Mouse (Mus musculus) hindbrain, embryonic 11.5 days (tissue): ENCODE data around the gene Washc4. TPM values are rescaled to one million over a fixed set of nuclear protein-coding genes. Genes with fewer than 3 reads are reported as not detected.

Experiments used
- ATAC-seq: fragments of 200-750 bp; cut with Nextera tagmentation; 2 replicates; pipeline ENCODE4 v1.8.0; 2017; ENCODE audit warnings: mild to moderate bottlenecking, moderate TSS enrichment, moderate library complexity; ENCODE audit not compliant: low FRiP score
- DNase-seq: peaks from one replicate; pipeline ENCODE4 v3.0.0-alpha.2; 2015; ENCODE audit warnings: low spot score
- H3K27ac ChIP-seq: fragments of 300-500 bp; sonication (generic); 2 replicates; pipeline ENCODE4 v1.5.1; 2014; ENCODE audit warnings: mild to moderate bottlenecking, low read depth, low read length
- H3K27me3 ChIP-seq: fragments of 300-500 bp; sonication (generic); 2 replicates; pipeline ENCODE4 v1.6.1; 2014; ENCODE audit warnings: mild to moderate bottlenecking, low read length, moderate library complexity, mixed read lengths; ENCODE audit not compliant: control insufficient read depth, insufficient read depth
- H3K36me3 ChIP-seq: fragments of 300-500 bp; sonication (generic); 2 replicates; pipeline ENCODE4 v1.6.1; 2014; ENCODE audit warnings: mild to moderate bottlenecking, low read length, moderate library complexity, mixed read lengths; ENCODE audit not compliant: control insufficient read depth, insufficient read depth
- H3K4me1 ChIP-seq: fragments of 300-500 bp; sonication (generic); replicated peaks from 2 replicates; pipeline ENCODE4 v1.6.1; 2014; ENCODE audit warnings: low read length, mixed read lengths; ENCODE audit not compliant: control insufficient read depth, insufficient read depth
- H3K4me2 ChIP-seq: fragments of 300-500 bp; sonication (generic); replicated peaks from 2 replicates; pipeline ENCODE4 v1.6.1; 2014; ENCODE audit warnings: mild to moderate bottlenecking, low read depth, low read length
- H3K4me3 ChIP-seq: fragments of 300-500 bp; sonication (generic); 2 replicates; pipeline ENCODE4 v1.5.1; 2014; ENCODE audit warnings: low read depth, low read length
- H3K9ac ChIP-seq: fragments of 300-500 bp; sonication (generic); 2 replicates; pipeline ENCODE4 v1.6.1; 2014; ENCODE audit warnings: low read depth, low read length
- H3K9me3 ChIP-seq: fragments of 300-500 bp; sonication (generic); 2 replicates; pipeline ENCODE4 v1.6.1; 2016; ENCODE audit warnings: low read length; ENCODE audit not compliant: control insufficient read depth
- WGBS: fragments of 180-500 bp; shearing (Covaris S2); extraction: QIAGEN DNeasy Blood & Tissue Kit; methylation state at CpG from one replicate; pipeline ENCODE4 v1.1.7; 2014; 5-methylcytosine and 5-hydroxymethylcytosine counted together
- polyA plus RNA-seq: library from polyadenylated mRNA; unstranded; fragments of >200 nt; fragmentation: Nextera tagmentation; extraction: Ambion mirVana; gene quantifications from 2 replicates; pipeline ENCODE4 v1.2.1, GENCODE M21; 2014

The Washc4 gene
- polyA plus RNA-seq, 1 experiment from 2014 or later = 40.5 TPM

GRCm38 (mm10) chr10:83565449-83566441 is 22.2 kb downstream of the Washc4 start:
- DNase-seq = no peak
- no peak overlapping the region for H3K9ac ChIP-seq
- peaks cover 5% of the 10 kb centered on the region; the same call in 1 of the 2 replicates for H3K36me3 ChIP-seq
- H3K27me3 ChIP-seq = no peaks in the 10 kb centered on the region
- no peak for ATAC-seq
- H3K9me3 ChIP-seq = no peaks in the 10 kb centered on the region
- WGBS = 97% methylated on average over 7 of the region's 7 CpGs
- no peak overlapping the region for H3K4me3 ChIP-seq
- no peak overlapping the region for H3K27ac ChIP-seq
- H3K4me2 ChIP-seq = no peak overlapping the region
- no peaks in the 10 kb centered on the region for H3K4me1 ChIP-seq

GRCm38 (mm10) chr10:83590801-83591200 is 47.2 kb downstream of the Washc4 start:
- 90% methylated on average over 6 of the region's 6 CpGs for WGBS
- Histone ChIP-seq H3K27me3 (no peaks in the 10 kb centered on the region), H3K9me3 (no peaks in the 10 kb centered on the region), H3K36me3 (peaks cover 16% of the 10 kb centered on the region), H3K4me2 (no peak overlapping the region), H3K27ac (no peak overlapping the region), H3K9ac (no peak overlapping the region), H3K4me3 (no peak overlapping the region), H3K4me1 (no peaks in the 10 kb centered on the region)
- no peak for ATAC-seq
- no peak for DNase-seq

DNA sequence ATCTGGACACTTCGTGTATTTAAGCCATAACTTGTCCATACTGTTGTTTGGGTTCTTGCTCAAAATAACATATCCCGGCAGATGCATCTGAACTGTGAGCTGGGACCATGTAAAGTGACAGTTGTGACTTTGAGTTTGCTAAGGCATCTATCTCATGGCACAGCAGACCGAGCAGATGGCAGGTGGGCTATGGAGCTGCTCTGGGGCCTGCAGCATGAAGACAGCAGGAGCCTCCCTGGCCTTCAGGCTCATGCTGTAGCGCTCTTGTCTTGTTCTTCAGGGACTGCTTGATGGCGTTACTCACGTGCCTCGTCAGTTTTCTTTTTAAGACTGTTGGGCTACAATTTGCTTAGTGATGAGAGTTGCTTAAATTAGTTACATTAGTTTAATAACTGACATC is 49.1 kb downstream of the Washc4 start:
- Histone ChIP-seq H3K4me3 (no peak overlapping the region), H3K4me1 (no peaks in the 10 kb centered on the region), H3K27me3 (no peaks in the 10 kb centered on the region), H3K36me3 (peaks cover 14% of the 10 kb centered on the region), H3K4me2 (no peak overlapping the region), H3K9ac (no peak overlapping the region), H3K27ac (no peak overlapping the region), H3K9me3 (no peaks in the 10 kb centered on the region)
- DNase-seq (no peak), ATAC-seq (no peak)
- 90% methylated on average over 7 of the region's 7 CpGs for WGBS

GRCm38 (mm10) chr10:83594526-83594925 is 51.0 kb downstream of the Washc4 start:
- no peaks in the 10 kb centered on the region for H3K27me3 ChIP-seq
- no peak overlapping the region for H3K27ac ChIP-seq
- DNase-seq (no peak), ATAC-seq (no peak)
- WGBS = 92% methylated on average over 5 of the region's 5 CpGs
- H3K9ac ChIP-seq = no peak overlapping the region
- no peaks in the 10 kb centered on the region for H3K4me1 ChIP-seq
- H3K9me3 ChIP-seq = no peaks in the 10 kb centered on the region
- no peak overlapping the region for H3K4me2 ChIP-seq
- H3K4me3 ChIP-seq = no peak overlapping the region
- H3K36me3 ChIP-seq = peaks cover 12% of the 10 kb centered on the region

GRCm38 (mm10) chr10:83600650-83601049 is 57.1 kb downstream of the Washc4 start:
- H3K36me3 ChIP-seq = no peaks in the 10 kb centered on the region
- H3K9ac ChIP-seq = no peak overlapping the region
- no peak overlapping the region for H3K4me3 ChIP-seq
- H3K4me2 ChIP-seq = no peak overlapping the region
- ATAC-seq = no peak
- no peaks in the 10 kb centered on the region for H3K9me3 ChIP-seq
- no peak overlapping the region for H3K27ac ChIP-seq
- H3K27me3 ChIP-seq = no peaks in the 10 kb centered on the region
- 94% methylated on average over 11 of the region's 11 CpGs for WGBS
- no peak for DNase-seq
- no peaks in the 10 kb centered on the region for H3K4me1 ChIP-seq

DNA sequence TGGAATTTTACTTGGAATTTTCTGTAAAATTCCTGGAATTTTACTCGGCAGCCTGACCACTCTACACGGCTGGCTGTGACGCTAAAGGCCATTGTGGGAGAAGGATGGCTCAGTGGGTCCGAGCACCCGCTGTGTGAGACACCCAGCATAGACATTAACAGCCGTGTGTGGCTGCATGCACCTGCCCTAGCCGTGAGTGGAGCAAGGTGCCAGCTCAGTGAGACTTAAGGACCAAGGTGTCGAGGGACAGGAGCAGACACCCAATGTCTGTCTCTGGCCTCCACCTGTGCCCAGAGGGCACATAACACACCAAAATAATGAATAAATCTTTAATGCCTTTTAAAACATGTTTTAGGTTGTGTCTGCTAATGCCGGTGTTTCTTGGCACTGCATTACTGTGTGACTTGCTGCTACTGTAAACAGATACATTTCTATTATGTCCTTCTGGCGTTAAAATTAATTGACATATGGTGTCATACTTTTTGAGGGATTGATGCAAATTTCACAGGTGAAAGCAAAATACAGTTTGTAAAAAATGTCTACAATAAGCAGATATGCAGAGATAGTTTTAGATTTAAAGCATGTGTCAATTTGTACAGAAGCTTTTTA is 60.5 kb downstream of the Washc4 start:
- DNase-seq (no peak), ATAC-seq (no peak)
- H3K9me3 ChIP-seq = no peaks in the 10 kb centered on the region
- H3K27ac ChIP-seq = no peak overlapping the region
- H3K4me1 ChIP-seq = no peaks in the 10 kb centered on the region
- H3K4me3 ChIP-seq = no peak overlapping the region
- 95% methylated on average over 10 of the region's 10 CpGs for WGBS
- no peak overlapping the region for H3K9ac ChIP-seq
- no peaks in the 10 kb centered on the region for H3K36me3 ChIP-seq
- no peak overlapping the region for H3K4me2 ChIP-seq
- no peaks in the 10 kb centered on the region for H3K27me3 ChIP-seq

GRCm38 (mm10) chr10:83605637-83606183 is 62.2 kb downstream of the Washc4 start:
- Histone ChIP-seq H3K36me3 (peaks cover under 1% of the 10 kb centered on the region; the same call in 1 of the 2 replicates), H3K4me3 (no peak overlapping the region), H3K27ac (no peak overlapping the region)

DNA sequence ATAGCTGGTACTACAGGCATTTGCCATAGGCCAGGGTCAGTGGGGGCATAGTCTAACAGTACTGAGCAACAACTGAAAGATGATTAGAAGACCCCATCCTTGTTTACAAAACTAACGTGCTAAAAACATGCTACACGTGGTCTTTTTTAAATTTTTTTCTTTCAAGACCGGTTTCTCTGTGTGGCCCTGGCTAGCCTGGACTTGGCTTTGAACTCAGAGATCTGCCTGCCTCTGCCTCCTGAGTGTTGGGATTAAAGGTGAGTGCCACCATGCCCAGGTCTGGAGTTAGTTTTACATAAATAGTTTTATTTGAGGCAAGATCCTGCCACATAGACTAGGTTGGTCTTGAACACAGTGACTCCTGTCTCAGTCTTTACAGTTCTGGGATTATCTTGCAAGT is 63.6 kb downstream of the Washc4 start:
- H3K36me3 ChIP-seq = peaks cover 4% of the 10 kb centered on the region; the same call in 1 of the 2 replicates
- no peak overlapping the region for H3K4me2 ChIP-seq
- no peaks in the 10 kb centered on the region for H3K4me1 ChIP-seq
- no peaks in the 10 kb centered on the region for H3K27me3 ChIP-seq
- ATAC-seq (no peak), DNase-seq (no peak)
- no peaks in the 10 kb centered on the region for H3K9me3 ChIP-seq
- H3K9ac ChIP-seq = no peak overlapping the region
- WGBS = 98% methylated on average over 3 of the region's 3 CpGs
- no peak overlapping the region for H3K27ac ChIP-seq
- H3K4me3 ChIP-seq = no peak overlapping the region

More at GRCm38 (mm10) chr10:83605637-83606183, 62.2 kb downstream of the Washc4 start:
- H3K4me2 ChIP-seq = no peak overlapping the region
- 53% methylated on average over 8 of the region's 8 CpGs for WGBS
- no peaks in the 10 kb centered on the region for H3K4me1 ChIP-seq
- H3K9me3 ChIP-seq = no peaks in the 10 kb centered on the region
- H3K27me3 ChIP-seq = no peaks in the 10 kb centered on the region
- no peak overlapping the region for H3K9ac ChIP-seq
- DNase-seq = peak; percentile 51
- ATAC-seq = peak; percentile 47; the same call in 1 of the 2 replicates
